Comparison of ENCODE assay signal across 29 mouse cellular contexts in genomic region chr9:101253136-101253535, GRCm38 (mm10). TPM values are rescaled to one million over a fixed set of nuclear protein-coding genes. Genes with fewer than 3 reads are reported as not detected.
DNase-seq lines count a peak whose midpoint lies in the region; ATAC-seq and TF ChIP-seq lines count a peak whose summit lies in the region.
"Had no signal": no experiment of that assay in that cellular context is flagged by ENCODE, and none has a peak within 500 bp of the region (broad histone marks: within the 10 kb centered on the region; RNA-seq: fewer than 3 reads in every experiment).

No protein-coding gene starts in this region.

- no peak for TF ChIP-seq EP300 in liver, postnatal 0 days (IDR thresholded peaks at IDR 0.05; ENCODE audit: low read depth)

- TF ChIP-seq CTCF in liver, postnatal 0 days (IDR thresholded peaks at IDR 0.05; ENCODE audit: low read depth) = no peak

- H3K4me2 ChIP-seq in liver, postnatal 0 days (ENCODE audit: low read depth, low read length) = no peak overlapping the region
- no peak overlapping the region for H3K4me2 ChIP-seq in liver, embryonic 12.5 days
- H3K4me2 ChIP-seq in intestine, embryonic 15.5 days (replicated peaks) = no peak overlapping the region
- H3K4me2 ChIP-seq: embryonic facial prominence, embryonic 13.5 days; heart, embryonic 13.5 days; hindbrain, embryonic 15.5 days; limb, embryonic 12.5 days; lung, embryonic 15.5 days; midbrain, embryonic 15.5 days; neural tube, embryonic 13.5 days had no signal

- WGBS in liver, postnatal 0 days (ENCODE audit: insufficient replicate concordance) = 73% methylated on average over 3 of the region's 3 CpGs
- 69% methylated on average over 3 of the region's 3 CpGs for WGBS in liver, embryonic 12.5 days (ENCODE audit: insufficient replicate concordance)
- 65% methylated on average over 3 of the region's 3 CpGs for WGBS in intestine, embryonic 15.5 days

- no peaks in the 10 kb centered on the region for H3K9me3 ChIP-seq in liver, postnatal 0 days (ENCODE audit: low read length)
- H3K9me3 ChIP-seq in liver, embryonic 12.5 days (replicated peaks) = no peaks in the 10 kb centered on the region
- no peaks in the 10 kb centered on the region for H3K9me3 ChIP-seq in intestine, embryonic 15.5 days
- H3K9me3 ChIP-seq: embryonic facial prominence, embryonic 13.5 days; heart, embryonic 13.5 days; hindbrain, embryonic 15.5 days; limb, embryonic 12.5 days; lung, embryonic 15.5 days; midbrain, embryonic 10.5 days; midbrain, embryonic 15.5 days; neural tube, embryonic 13.5 days had no signal

- H3K9ac ChIP-seq in liver, postnatal 0 days (replicated peaks) = no peak overlapping the region
- H3K9ac ChIP-seq in liver, embryonic 12.5 days = no peak overlapping the region
- H3K9ac ChIP-seq in intestine, embryonic 15.5 days = no peak overlapping the region
- H3K9ac ChIP-seq: embryonic facial prominence, embryonic 13.5 days; heart, embryonic 13.5 days; hindbrain, embryonic 15.5 days; limb, embryonic 12.5 days; liver, embryonic 14.5 days; lung, embryonic 15.5 days; midbrain, embryonic 15.5 days; neural tube, embryonic 13.5 days had no signal

- no peaks in the 10 kb centered on the region for H3K36me3 ChIP-seq in liver, postnatal 0 days (replicated peaks; ENCODE audit: insufficient read depth, low read length)
- H3K36me3 ChIP-seq in liver, embryonic 12.5 days = no peaks in the 10 kb centered on the region
- H3K36me3 ChIP-seq in intestine, embryonic 15.5 days = no peaks in the 10 kb centered on the region
- H3K36me3 ChIP-seq: embryonic facial prominence, embryonic 13.5 days; heart, embryonic 13.5 days; hindbrain, embryonic 15.5 days; limb, embryonic 12.5 days; lung, embryonic 15.5 days; midbrain, embryonic 10.5 days; midbrain, embryonic 15.5 days; neural tube, embryonic 13.5 days had no signal

- H3K27ac ChIP-seq in liver, postnatal 0 days (ENCODE audit: low read depth) = 0 out of 2 replicates have a peak overlapping the region, but pooled peaks have one; percentile 14
- H3K27ac ChIP-seq in liver, embryonic 12.5 days = no peak overlapping the region
- H3K27ac ChIP-seq in intestine, embryonic 15.5 days = no peak overlapping the region
- H3K27ac ChIP-seq: embryonic facial prominence, embryonic 13.5 days; gastrocnemius, adult 2 months; heart, embryonic 13.5 days; hindbrain, embryonic 15.5 days; layer of hippocampus, adult 2 months; left cerebral cortex, adult 2 months; limb, embryonic 12.5 days; liver, embryonic 14.5 days; lung, embryonic 15.5 days; midbrain, embryonic 10.5 days; midbrain, embryonic 15.5 days; neural tube, embryonic 13.5 days had no signal

- H3K4me3 ChIP-seq in liver, postnatal 0 days (ENCODE audit: low read depth, low read length) = no peak overlapping the region
- H3K4me3 ChIP-seq in liver, embryonic 12.5 days = no peak overlapping the region
- no peak overlapping the region for H3K4me3 ChIP-seq in intestine, embryonic 15.5 days (replicated peaks)
- H3K4me3 ChIP-seq: embryonic facial prominence, embryonic 13.5 days; gastrocnemius, adult 2 months; heart, adult 2 months; heart, embryonic 13.5 days; hindbrain, embryonic 15.5 days; layer of hippocampus, adult 2 months; left cerebral cortex, adult 2 months; limb, embryonic 12.5 days; lung, embryonic 15.5 days; midbrain, embryonic 10.5 days; midbrain, embryonic 15.5 days; neural tube, embryonic 13.5 days had no signal

- DNase-seq in kidney, adult 9 months = peak; percentile 79
- DNase-seq in kidney, adult 18-20 months = no peak
- no peak for DNase-seq in liver, postnatal 0 days
- peak; percentile 6 for DNase-seq in naive thymus-derived CD4-positive, alpha-beta T cell, adult 2 months (ENCODE audit: low read depth)
- DNase-seq in adrenal gland, adult (ENCODE audit: inconsistent age in 2 of 2, low spot score in 1 of 2) = no peak
- no peak for DNase-seq in neural tube, embryonic 10.5 days (ENCODE audit: extremely low spot score, low spot score)
- DNase-seq: adrenal gland, postnatal 14 days; B cell, adult 2 months; cerebellum, adult 11-12 months; cerebellum, postnatal 10 days; gastrocnemius, adult 2 months; gastrocnemius, postnatal 36 days; heart, adult 2 months; heart, postnatal 10 days; right cerebral cortex, postnatal 4 days had no signal

- peaks cover 20% of the 10 kb centered on the region for H3K4me1 ChIP-seq in liver, postnatal 0 days (ENCODE audit: insufficient read depth)
- peaks cover 34% of the 10 kb centered on the region for H3K4me1 ChIP-seq in liver, embryonic 12.5 days
- peaks cover 10% of the 10 kb centered on the region for H3K4me1 ChIP-seq in intestine, embryonic 15.5 days (replicated peaks)

- H3K27me3 ChIP-seq in liver, postnatal 0 days (ENCODE audit: insufficient read depth, low read length) = no peaks in the 10 kb centered on the region
- 0 out of 2 replicates have a peak, but pooled peaks cover 4% of the 10 kb centered on the region for H3K27me3 ChIP-seq in liver, embryonic 12.5 days (replicated peaks)
- no peaks in the 10 kb centered on the region for H3K27me3 ChIP-seq in intestine, embryonic 15.5 days (replicated peaks)
- H3K27me3 ChIP-seq: embryonic facial prominence, embryonic 13.5 days; heart, embryonic 13.5 days; hindbrain, embryonic 15.5 days; limb, embryonic 12.5 days; lung, embryonic 15.5 days; midbrain, embryonic 15.5 days; neural tube, embryonic 13.5 days had no signal

- no peak for ATAC-seq in liver, postnatal 0 days
- ATAC-seq in liver, embryonic 12.5 days = no peak
- 0 out of 2 replicates have a peak, but pooled peaks have one; percentile 12 for ATAC-seq in intestine, embryonic 15.5 days
- ATAC-seq: forebrain, embryonic 16.5 days; midbrain, embryonic 15.5 days had no signal

RNA-seq across cellular contexts. Expression of gene Ppp2r3a, which starts 1.5 kb away (rescaled TPM):
- 2.4 and 2.6 TPM in 2 replicates for polyA plus RNA-seq in liver, postnatal 0 days (2015; fragmentation: Nextera tagmentation; extraction: Ambion mirVana)
- 3.6 and 4.0 TPM in 2 replicates for polyA plus RNA-seq in liver, embryonic 12.5 days (2016; fragmentation: Nextera tagmentation; extraction: Ambion mirVana)
- polyA plus RNA-seq in intestine, embryonic 15.5 days (2015; fragmentation: Nextera tagmentation; extraction: Ambion mirVana) = 9.0 and 9.8 TPM in 2 replicates

Comparison
In these comparisons a context has a peak if more than half of its experiments do, and no peak if none do; other contexts are left out.
1. DNase-seq: peak in kidney, adult 9 months (single experiment) and naive thymus-derived CD4-positive, alpha-beta T cell, adult 2 months (single experiment); none in kidney, adult 18-20 months (single experiment), liver, postnatal 0 days (single experiment), adrenal gland, adult (0 of 2) and neural tube, embryonic 10.5 days (single experiment).